Mouse (Mus musculus) forebrain, embryonic 14.5 days (tissue): ENCODE measurements at regions not wholly inside any gene's neighbourhood (a gene's known extent, or its start where the extent isn't known, plus 50 kb on each side); places are given as distances from the start of the nearest gene placed in this dataset.
A peak's percentile ranks its signal among the peaks of the same experiment; 100 is the strongest.

Experiments
- ATAC-seq: fragments of 200-750 bp; cut with Nextera tagmentation; 2 replicates; pipeline ENCODE4 v1.8.0; 2017; ENCODE audit warnings: mild to moderate bottlenecking, moderate library complexity
- DNase-seq: peaks from one replicate; pipeline ENCODE4 v3.0.0-alpha.2; 2015; ENCODE audit warnings: low spot score
- H3K27ac ChIP-seq: fragments of 300-500 bp; sonication (generic); 2 replicates; pipeline ENCODE4 v1.5.1; 2014; ENCODE audit warnings: low read depth, mild to moderate bottlenecking, control low read depth, low read length, moderate library complexity
- H3K27me3 ChIP-seq: fragments of 300-500 bp; sonication (generic); replicated peaks from 2 replicates; pipeline ENCODE4 v1.6.1; 2014; ENCODE audit warnings: low read length, control low read depth, mixed read lengths; ENCODE audit not compliant: control insufficient read depth, insufficient read depth
- H3K36me3 ChIP-seq: fragments of 300-500 bp; sonication (generic); 2 replicates; pipeline ENCODE4 v1.6.1; 2014; ENCODE audit warnings: low read length, control low read depth; ENCODE audit not compliant: control insufficient read depth, insufficient read depth
- H3K4me1 ChIP-seq: fragments of 300-500 bp; sonication (generic); 2 replicates; pipeline ENCODE4 v1.6.1; 2014; ENCODE audit warnings: antibody characterized with exemption, low read length, control low read depth; ENCODE audit not compliant: control insufficient read depth, insufficient read depth
- H3K4me2 ChIP-seq: fragments of 300-500 bp; sonication (generic); 2 replicates; pipeline ENCODE4 v1.6.1; 2014; ENCODE audit warnings: mild to moderate bottlenecking, control low read depth, low read length
- H3K4me3 ChIP-seq: fragments of 300-500 bp; sonication (generic); 2 replicates; pipeline ENCODE4 v1.5.1; 2014; ENCODE audit warnings: low read depth, low read length, control low read depth
- H3K9ac ChIP-seq: fragments of 300-500 bp; sonication (generic); 2 replicates; pipeline ENCODE4 v1.6.1; 2014; ENCODE audit warnings: mild to moderate bottlenecking, low read length, control low read depth, moderate library complexity
- H3K9me3 ChIP-seq: fragments of 300-500 bp; sonication (generic); replicated peaks from 2 replicates; pipeline ENCODE4 v1.6.1; 2016; ENCODE audit warnings: low read length, control low read depth, mixed read lengths; ENCODE audit not compliant: control insufficient read depth
- WGBS: fragments of 180-500 bp; shearing (Covaris S2); extraction: QIAGEN DNeasy Blood & Tissue Kit; methylation state at CpG from one replicate; pipeline ENCODE4 v1.1.7; 2014; 5-methylcytosine and 5-hydroxymethylcytosine counted together

DNA sequence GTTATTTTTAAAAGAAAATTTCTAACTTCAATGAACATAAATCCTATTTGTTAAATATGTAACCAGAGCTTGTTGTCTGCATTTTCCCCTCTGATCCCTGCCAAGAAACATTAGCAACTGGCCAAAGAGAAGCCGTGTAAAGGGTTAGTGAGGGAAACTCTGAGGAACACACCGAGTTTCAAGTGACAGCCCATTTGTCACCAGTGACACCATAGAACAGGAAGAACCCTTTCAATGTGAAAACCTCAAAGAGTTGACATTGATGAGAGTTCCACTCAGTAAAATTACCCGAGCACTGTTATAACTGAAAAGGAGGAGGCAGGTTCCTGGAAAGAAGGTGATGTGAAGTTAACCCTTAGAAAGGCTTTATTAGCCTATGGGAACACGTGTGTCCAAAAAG, 127.5 kb upstream of the Hhip start:
- Histone ChIP-seq H3K27me3 (no peaks in the 10 kb centered on the region), H3K9ac (no peak overlapping the region), H3K9me3 (no peaks in the 10 kb centered on the region), H3K4me1 (no peaks in the 10 kb centered on the region), H3K36me3 (no peaks in the 10 kb centered on the region), H3K27ac (no peak overlapping the region), H3K4me2 (no peak overlapping the region), H3K4me3 (no peak overlapping the region)
- no peak for DNase-seq
- no peak for ATAC-seq
- 65% methylated on average over 4 of the region's 4 CpGs for WGBS

DNA sequence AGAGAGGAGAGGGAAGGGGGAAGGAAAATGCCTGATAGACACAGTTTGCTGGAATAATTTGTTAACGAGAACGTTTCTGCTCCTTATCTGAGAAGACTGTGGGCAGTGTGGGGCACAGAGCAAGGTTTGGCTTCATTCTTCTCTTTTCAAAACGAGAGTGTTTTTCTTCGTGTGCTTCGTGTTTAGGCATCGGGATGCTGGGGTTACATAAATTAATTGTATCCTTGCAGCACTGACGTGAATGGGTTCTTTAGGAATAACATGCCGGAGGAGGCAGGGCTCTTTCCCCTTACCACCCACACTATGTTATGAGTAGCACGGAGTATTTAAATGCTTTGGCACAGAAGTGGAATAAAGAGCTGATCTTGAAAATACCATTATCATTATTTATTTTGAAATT, 110.9 kb upstream of the Hhip start:
- H3K36me3 ChIP-seq = no peaks in the 10 kb centered on the region
- no peaks in the 10 kb centered on the region for H3K9me3 ChIP-seq
- no peak overlapping the region for H3K9ac ChIP-seq
- ATAC-seq (no peak), DNase-seq (no peak)
- H3K27ac ChIP-seq = no peak overlapping the region
- whole genome bisulfite sequencing = 34% methylated on average over 9 of the region's 9 CpGs
- no peak overlapping the region for H3K4me2 ChIP-seq
- H3K4me3 ChIP-seq = no peak overlapping the region
- no peaks in the 10 kb centered on the region for H3K27me3 ChIP-seq
- no peaks in the 10 kb centered on the region for H3K4me1 ChIP-seq

DNA sequence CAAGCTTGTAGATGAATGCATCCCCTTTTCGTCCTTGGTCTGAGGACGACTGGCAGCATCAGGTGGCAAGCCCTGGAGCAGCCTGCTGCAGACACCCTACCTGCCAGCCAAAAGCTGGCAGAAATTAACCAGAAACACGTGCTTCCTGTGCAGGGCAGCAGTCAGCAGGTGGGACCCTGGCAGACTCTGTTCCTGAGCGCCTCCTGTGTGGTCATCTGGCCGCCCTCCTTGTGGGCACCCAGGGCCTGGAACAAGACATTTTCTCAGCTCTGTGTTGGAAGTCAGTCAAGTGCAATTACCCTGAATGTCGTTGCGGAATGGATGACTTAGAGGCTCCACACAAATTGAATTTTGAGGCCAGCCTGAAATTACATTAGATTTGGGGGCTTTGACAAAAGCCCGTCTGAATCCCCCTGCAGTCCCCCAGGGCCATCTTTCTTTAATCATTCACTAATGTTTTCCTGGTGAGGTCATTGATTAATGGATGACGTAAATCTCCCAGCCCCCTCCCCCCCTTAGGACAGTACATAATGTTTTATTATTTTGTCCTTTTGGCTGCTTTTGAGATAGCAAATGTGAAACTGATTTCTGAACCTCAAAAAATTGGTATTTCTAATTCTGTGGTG, 91.8 kb upstream of the Hhip start:
- peak; percentile 5 for DNase-seq
- Histone ChIP-seq H3K4me1 (no peaks in the 10 kb centered on the region), H3K27me3 (no peaks in the 10 kb centered on the region), H3K4me2 (no peak overlapping the region), H3K27ac (no peak overlapping the region), H3K9ac (no peak overlapping the region), H3K36me3 (no peaks in the 10 kb centered on the region), H3K9me3 (no peaks in the 10 kb centered on the region), H3K4me3 (no peak overlapping the region)
- 65% methylated on average over 9 of the region's 9 CpGs for WGBS
- no peak for ATAC-seq

DNA sequence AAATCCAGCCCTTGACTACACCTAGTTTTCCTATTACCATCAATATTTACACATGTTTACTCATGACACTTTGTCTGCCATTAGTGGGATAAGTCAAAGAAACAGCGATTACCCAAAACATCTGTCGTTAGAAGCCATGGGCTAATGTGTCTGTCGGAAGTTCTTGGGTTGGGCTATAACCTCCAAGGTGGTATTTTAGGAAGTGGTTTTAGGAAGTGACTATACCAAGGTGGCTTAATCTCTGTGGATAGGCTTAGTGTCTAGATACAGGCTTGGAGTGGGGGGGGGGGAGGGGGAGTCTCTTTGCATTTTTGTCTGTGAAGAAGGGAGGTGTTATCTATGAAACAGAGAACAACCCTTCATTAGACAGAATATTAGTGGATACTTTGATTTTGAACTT, 90.1 kb upstream of the Hhip start:
- H3K4me2 ChIP-seq = no peak overlapping the region
- no peaks in the 10 kb centered on the region for H3K36me3 ChIP-seq
- no peak for DNase-seq
- H3K27me3 ChIP-seq = no peaks in the 10 kb centered on the region
- H3K4me1 ChIP-seq = no peaks in the 10 kb centered on the region
- H3K9me3 ChIP-seq = no peaks in the 10 kb centered on the region
- ATAC-seq = no peak
- WGBS = 88% methylated on average over 3 of the region's 3 CpGs
- no peak overlapping the region for H3K9ac ChIP-seq
- H3K4me3 ChIP-seq = no peak overlapping the region
- no peak overlapping the region for H3K27ac ChIP-seq

DNA sequence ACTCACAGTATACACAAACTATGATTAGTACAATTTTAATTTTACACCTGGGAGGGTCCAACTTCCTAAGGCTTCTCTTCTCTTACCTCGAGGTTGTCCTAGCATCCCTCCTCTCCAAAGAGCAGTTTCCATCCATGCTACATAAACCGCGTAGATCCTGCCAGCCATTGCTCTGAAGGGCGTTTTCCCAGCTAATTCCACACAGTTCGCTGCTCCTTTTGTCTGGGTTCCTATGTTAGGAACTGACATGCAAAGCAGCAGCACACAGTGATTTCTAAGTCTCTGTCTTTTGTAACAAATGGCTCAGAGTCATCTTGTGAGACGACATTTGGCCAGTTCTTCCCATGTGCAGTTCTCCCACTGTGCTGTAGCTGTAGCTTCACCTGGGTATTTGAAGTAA, 80.7 kb upstream of the Hhip start:
- Histone ChIP-seq H3K27me3 (no peaks in the 10 kb centered on the region), H3K4me1 (no peaks in the 10 kb centered on the region), H3K9me3 (no peaks in the 10 kb centered on the region), H3K4me3 (no peak overlapping the region), H3K27ac (no peak overlapping the region), H3K36me3 (no peaks in the 10 kb centered on the region), H3K9ac (no peak overlapping the region), H3K4me2 (no peak overlapping the region)
- 56% methylated on average over 6 of the region's 6 CpGs for WGBS
- ATAC-seq = no peak
- peak; percentile 19 for DNase-seq

DNA sequence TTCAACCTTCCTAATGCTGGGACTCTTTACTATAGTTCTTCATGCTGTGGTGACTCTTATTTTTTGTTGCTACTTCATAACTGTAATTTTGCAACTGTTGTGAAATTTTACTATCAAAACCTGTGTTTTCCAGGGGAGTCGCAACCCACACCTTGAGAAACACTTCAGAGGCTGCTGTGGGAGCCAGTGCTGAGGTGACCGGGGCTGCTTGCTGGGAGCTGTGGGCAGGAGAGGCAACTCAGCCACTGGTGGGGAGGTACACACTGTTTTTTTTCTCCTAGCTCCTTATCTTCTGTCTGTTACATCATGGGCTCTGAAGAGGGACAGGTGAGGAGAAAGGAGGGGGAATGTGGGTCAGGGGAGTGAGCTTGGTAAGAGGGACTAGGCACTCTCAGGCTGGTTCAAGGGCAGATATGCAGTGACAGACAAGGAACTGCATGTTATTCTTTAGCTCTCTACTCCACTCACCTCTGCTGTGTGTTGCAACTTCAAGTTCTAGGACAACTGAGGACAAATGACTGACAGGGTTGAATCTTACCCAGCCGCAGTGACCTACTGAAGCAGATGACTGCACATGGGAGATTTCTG, 62.7 kb upstream of the Hhip start:
- ATAC-seq (no peak), DNase-seq (no peak)
- WGBS = 95% methylated on average over 3 of the region's 3 CpGs

DNA sequence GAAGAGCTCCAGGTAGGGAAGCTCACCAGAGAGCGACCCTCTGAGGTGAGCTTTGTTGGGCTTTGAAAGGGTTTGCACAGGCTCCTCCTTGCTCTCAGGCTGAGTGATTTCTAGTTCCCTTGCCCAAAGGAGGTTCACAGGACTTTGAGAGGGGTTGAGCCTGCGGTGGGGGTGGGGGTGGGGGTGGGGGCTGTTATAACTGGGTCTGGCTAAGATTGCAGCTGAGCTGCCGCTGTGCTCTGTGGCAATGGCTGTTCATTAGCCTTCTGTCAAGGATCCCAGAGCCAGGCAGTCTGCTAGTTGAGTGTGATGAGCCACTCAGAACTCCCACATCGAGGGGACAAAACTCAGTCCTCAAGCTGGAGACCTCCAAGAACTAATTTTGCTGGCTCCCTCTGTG, 59.5 kb upstream of the Hhip start:
- no peak overlapping the region for H3K27ac ChIP-seq
- no peaks in the 10 kb centered on the region for H3K4me1 ChIP-seq
- 55% methylated on average over 4 of the region's 4 CpGs for WGBS
- H3K9ac ChIP-seq = no peak overlapping the region
- DNase-seq (no peak), ATAC-seq (no peak)
- no peaks in the 10 kb centered on the region for H3K36me3 ChIP-seq
- H3K27me3 ChIP-seq = no peaks in the 10 kb centered on the region
- H3K9me3 ChIP-seq = no peaks in the 10 kb centered on the region
- H3K4me2 ChIP-seq = no peak overlapping the region
- no peak overlapping the region for H3K4me3 ChIP-seq

More for the DNA sequence above, 62.7 kb upstream of the Hhip start:
- Histone ChIP-seq H3K4me1 (no peaks in the 10 kb centered on the region), H3K36me3 (no peaks in the 10 kb centered on the region), H3K27ac (no peak overlapping the region), H3K4me2 (no peak overlapping the region), H3K9me3 (no peaks in the 10 kb centered on the region), H3K9ac (no peak overlapping the region), H3K27me3 (no peaks in the 10 kb centered on the region), H3K4me3 (no peak overlapping the region)
